Mouse (Mus musculus) megakaryocyte, embryonic 14.5 days (primary cell): ENCODE measurements at regions not wholly inside any gene's neighbourhood (a gene's known extent, or its start where the extent isn't known, plus 50 kb on each side); places are given as distances from the start of the nearest gene placed in this dataset.

Experiments used
- FLI1 ChIP-seq: IDR thresholded peaks from 2 replicates; pipeline ENCODE4 v1.6.1; 2012; ENCODE audit warnings: low read length, inconsistent platforms, mixed read lengths
- GATA1 ChIP-seq: IDR thresholded peaks from 3 replicates; pipeline ENCODE4 v1.6.1; 2012; ENCODE audit warnings: mixed read lengths, low read length, inconsistent platforms, borderline replicate concordance

- no peak for TF ChIP-seq GATA1
- no peak for TF ChIP-seq FLI1
Observed at GRCm38 (mm10) chr17:14538527-14538926, 155.5 kb downstream of the Thbs2 start.
